Mouse (Mus musculus): ENCODE results near the gene Nsd2.
"Not testable (repeated sequence)": the region's sequence is repeated elsewhere in the genome, so short reads cannot be mapped to it uniquely, and the experiment has no call there.

The Nsd2 gene

DNA sequence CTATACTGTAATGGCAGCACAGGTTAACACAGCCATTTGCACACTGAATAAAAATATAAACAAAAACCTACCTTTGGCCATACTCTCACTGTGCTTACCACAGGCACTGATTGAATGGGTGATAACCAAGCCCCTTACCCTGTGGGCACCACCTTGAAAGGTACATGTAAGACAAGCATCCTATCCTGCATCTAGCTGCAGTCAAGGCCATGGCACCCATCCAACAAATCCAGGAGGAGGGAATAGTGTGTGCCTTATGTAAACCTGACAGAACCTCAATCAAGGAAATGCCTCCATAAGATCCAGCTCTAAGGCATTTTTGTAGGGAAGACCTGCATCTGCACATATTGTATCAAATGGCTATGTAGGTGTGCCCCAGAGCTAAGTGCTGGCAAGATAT, 105.6 kb downstream of the Nsd2 start:
- in situ Hi-C loops (cut with MboI, MseI) = no loop called here

DNA sequence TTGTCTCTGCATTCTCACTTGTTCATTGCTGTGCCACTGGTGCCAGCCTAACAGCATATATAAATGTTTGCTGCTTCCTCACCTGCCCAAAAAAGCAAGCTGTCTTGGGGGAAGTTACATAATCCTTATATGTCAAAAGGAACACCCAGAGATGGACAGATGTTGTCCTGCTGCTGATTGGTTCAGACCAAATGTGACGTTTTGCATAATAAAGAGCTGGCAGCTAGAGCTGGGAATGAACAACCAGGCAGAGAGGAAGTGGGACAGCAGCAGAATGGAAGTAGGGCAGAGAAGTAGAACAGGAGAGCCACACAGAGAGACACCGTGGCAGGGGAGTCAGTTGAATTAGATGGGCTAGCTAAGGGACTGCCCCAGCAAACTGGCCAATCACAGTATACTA, 111.9 kb downstream of the Nsd2 start:
- in situ Hi-C loops (cut with MboI, MseI) = no loop called here

DNA sequence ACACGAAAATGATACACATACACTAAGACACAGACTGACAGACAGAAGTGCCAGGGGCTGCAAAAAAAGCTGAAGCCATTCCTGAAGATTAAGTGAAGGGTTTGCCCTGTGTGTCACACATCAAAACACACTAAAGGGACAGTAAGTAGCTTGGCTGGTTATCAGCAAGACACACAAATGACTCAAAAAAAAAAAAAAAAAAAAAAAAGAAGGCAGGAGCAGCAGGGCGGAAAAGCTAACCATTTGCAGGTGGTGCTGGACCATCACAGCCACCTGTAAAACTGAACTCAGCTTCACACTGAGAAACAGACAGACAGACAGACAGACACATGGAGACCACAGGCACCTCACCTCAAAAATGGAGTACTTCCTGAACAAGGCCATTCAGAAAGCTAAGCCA, 113.6 kb downstream of the Nsd2 start:
- in situ Hi-C loops (cut with MboI, MseI) = no loop called here

DNA sequence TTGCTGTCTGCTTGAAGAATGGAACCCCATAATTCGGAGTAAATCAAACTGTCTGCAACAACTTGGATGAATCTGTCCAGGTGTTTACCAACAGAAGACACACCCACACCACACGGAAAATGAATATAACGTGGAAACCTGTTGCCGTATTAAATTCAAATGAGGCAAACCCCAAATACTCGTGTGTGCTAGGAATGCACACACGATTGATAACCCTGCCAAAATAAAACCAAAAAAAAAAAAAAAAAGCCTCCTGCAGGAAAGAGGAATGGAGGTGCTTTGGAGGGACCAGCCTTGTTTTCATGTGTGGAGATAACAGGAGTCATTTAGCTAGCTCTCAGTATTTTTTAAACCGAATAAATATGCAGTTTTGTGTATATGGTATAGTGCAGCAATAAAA, 114.4 kb downstream of the Nsd2 start:
- in situ Hi-C loops (cut with MboI, MseI) = no loop called here

DNA sequence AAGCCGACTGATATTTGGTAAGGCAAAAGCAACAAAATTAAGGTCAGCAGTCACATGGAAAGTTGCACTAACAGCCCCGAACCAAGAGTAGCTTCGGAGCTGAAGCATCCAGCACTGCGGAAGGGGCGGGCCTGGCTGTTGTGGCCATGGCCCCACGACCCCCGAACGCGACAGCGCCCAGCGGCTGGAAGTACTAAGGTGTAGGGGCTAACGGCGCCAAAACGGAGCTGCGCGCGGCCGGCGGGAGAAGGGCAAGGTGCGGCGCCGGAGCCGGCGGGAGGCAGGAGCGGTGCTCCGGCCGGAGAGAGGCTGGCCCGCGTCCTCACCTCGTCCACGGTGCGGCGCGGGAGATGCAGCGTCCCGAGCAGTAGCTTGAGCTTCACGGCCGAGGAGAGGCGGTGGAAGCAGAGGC, 115.2 kb downstream of the Nsd2 start:
- in situ Hi-C loops (cut with MboI, MseI) = no loop called here

DNA sequence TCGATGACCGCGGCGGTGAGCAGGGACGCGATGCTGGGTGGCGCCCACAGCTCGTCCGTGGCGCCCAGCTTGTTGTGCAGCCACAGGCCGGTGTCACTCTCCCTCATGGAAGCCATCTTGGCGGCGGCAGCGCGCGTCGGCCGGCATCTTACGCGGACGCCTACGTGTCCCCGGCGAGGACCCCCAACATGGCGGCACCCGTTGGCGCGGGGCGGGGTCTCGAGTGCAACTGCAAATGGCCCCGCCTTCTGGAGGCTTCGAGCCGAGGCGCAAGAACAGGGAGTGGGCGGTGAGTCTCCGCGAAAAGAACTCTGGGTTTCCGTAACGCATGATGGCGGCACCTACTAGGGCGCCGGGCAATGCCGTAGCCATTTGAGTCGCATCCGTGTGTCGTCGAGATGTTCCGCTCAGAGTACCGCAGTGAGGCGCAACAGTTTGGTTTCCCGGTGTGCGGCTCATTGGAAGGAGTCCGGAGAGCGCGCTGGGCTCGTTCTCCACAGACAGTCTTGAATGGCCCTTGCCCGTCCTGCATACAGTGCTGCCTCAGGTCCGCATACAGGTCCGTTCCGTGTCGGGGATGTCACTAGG, 115.7 kb downstream of the Nsd2 start, which contains the start of gene Nelfa:
TSS of gene Nelfa (minus strand) at position 294 of the 588 bp plus-strand sequence.
- in situ Hi-C loops (cut with MboI, MseI) = no loop called here

DNA sequence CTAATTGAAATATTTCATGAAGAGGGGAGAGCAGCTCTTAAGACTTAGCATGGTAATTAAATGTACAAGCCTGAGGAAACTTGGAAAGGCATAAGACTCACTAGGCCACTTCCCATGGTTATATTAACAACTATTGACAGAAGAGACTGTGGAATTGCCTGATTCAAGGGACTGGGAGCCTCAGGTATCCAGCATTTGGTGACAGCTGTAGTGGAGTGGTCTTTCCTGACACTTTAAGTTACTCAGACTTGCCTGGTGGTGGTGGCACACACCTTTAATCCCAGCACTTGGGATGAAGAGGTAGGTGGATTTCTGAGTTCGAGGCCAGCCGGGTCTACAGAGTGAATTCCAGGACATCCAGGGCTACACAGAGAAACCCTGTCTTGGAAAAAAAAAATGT, 116.7 kb downstream of the Nsd2 start:
- in situ Hi-C loops (cut with MboI, MseI) = no loop called here

DNA sequence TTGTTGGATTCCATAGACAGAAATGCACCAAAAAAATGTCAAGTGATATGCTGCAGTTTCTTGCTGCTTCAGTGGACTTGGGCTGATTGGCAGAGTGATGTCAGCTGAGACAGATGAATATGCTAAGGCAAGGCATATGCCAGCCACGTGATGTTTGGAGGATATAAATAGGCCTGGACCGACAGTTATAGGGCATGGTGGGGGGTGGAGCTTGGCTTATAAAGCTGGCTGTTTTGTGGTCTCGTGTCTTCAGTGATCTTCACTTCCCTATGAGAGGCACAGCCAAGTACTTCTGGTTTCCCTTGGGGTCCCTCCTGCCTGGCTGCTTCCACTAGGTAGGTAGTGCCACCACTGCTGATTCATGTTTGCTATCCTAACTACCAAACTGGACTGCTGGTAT, 117.9 kb downstream of the Nsd2 start:
- in situ Hi-C loops (cut with MboI, MseI) = no loop called here

DNA sequence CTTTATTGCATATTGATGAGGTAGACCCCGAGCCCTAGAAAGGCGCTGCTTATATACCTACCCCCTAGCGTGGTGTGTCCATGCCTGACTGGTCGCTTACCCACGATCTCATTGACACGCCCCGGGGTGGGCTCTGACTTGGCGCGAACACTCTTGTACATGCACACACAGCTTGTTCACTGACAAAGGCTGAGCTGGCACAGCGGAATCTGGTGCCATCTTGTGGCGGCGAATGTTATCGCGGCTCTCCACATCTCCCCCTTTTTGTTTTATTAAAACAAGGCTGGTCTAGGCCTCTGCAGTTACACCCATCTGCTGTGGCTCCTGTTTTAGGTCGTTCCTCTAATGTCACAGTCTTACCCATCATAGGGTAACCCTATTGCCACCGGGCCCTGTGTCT, 126.5 kb downstream of the Nsd2 start:
- in situ Hi-C loops (cut with MboI, MseI) = not testable (repeated sequence)

Measured in regulatory T cell (primary cell).